Mouse (Mus musculus): ENCODE measurements around the gene Myo15b.
A peak's percentile ranks its signal among the peaks of the same experiment; 100 is the strongest.
"Not testable (repeated sequence)": the region's sequence is repeated elsewhere in the genome, so short reads cannot be mapped to it uniquely, and the experiment has no call there.

Gene Myo15b

DNA sequence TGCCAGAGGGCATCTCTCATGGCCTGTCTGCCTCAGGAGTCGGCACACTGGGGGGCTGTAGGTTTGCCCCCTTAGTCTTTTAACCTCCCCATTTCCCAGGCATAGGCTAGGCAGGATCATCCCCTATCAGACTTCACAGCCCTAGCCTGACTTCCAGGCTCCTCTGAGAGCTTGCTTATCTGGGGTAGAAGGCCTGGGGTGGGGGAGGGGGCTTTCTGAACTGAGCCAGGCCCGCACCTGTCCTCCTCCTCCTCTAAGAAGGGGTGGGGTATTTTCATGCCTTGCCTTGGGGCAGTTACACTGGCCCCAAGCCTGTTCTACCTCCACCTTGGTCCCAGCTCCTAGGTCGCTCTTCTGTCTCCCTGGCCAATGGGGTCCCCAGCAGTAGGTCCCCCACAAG, 26.7 kb upstream of the Myo15b start:
- DNase-seq (ENCODE audit: low spot score in 2 of 2): no peak

DNA sequence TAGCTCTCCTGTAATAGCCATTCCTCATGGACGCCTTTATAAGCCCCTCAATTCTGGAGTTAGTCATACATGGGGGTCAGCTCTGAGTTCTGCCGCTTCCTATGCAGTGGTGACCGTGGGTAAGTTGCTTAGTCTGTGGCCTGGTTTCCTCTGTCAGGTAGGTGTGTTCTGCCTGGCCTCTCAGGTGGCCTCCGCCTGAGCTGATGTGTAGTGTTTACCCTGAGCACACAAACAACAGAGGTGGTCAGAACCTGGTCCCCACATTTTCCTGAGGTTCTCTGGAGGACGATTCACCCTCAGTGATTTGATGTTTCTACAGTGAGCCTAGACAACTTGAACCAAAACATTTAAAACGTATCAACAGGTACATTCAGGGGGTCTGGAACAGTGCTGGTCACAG, 26.1 kb upstream of the Myo15b start:
- DNase-seq (ENCODE audit: low spot score in 2 of 2): no peak

DNA sequence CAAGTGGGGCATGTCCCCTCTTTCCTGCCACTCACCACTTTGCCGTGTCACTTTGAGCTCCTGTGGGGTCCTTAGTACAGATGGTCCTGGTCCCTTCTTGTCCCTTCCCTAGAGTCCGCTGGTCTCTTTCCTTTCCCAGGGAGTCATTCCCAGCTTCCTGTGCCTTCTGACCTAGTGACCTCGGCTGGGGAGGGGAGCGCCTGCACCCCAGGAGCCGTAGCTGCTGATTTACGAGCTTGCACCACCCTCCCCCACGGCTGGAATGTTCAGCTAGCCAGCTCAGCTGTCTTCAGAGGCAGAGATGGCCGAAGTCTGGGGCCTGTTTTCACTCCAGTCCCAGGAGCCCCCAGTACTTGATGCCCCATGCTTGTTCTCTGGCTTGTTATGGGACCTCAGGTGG, 25.7 kb upstream of the Myo15b start:
- DNase-seq (ENCODE audit: low spot score in 2 of 2): no peak

GRCm38 (mm10) chr11:115833021-115833513, 25.1 kb upstream of the Myo15b start:
- no peak for DNase-seq (ENCODE audit: low spot score in 2 of 2)

- no peak for DNase-seq (ENCODE audit: low spot score in 2 of 2)
Measured at GRCm38 (mm10) chr11:115834033-115834432, 24.2 kb upstream of the Myo15b start.

DNA sequence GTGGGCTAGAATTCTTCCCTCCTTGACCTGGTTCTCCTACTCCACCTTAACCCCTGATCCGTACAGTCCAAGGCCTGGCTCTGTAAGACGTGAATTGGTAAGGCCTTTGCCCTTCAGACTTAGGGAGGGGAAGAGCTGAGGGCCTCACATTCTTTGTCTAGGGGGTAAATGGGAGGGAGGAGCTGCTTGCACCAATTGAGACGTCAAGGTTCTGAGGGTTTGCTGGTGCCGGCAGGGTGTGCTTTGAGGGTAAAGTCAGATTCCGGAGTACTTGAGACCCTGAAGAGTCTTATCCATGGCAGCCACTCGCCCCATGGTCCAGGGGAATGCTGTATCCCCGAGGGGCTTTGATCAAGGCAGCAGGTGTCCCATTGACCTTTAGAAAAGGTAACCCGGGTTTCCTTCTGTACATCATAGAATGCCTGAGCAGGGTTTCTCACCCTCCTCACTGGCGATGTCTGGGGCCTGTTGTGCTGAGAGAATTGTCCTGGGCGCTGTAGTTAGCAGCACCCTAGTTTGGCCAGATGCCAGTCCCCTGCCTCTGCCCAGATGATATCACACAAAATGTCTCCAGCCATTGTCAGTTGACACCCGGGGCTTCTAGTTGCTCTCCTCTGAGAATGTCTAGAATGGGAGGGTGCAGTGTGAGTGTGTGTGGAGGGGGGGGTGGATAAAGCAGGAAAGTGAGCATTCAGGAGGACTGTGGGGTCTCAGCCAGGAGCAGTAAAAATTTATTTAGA, 21.4 kb upstream of the Myo15b start:
- no peak for DNase-seq (ENCODE audit: low spot score in 2 of 2)

DNA sequence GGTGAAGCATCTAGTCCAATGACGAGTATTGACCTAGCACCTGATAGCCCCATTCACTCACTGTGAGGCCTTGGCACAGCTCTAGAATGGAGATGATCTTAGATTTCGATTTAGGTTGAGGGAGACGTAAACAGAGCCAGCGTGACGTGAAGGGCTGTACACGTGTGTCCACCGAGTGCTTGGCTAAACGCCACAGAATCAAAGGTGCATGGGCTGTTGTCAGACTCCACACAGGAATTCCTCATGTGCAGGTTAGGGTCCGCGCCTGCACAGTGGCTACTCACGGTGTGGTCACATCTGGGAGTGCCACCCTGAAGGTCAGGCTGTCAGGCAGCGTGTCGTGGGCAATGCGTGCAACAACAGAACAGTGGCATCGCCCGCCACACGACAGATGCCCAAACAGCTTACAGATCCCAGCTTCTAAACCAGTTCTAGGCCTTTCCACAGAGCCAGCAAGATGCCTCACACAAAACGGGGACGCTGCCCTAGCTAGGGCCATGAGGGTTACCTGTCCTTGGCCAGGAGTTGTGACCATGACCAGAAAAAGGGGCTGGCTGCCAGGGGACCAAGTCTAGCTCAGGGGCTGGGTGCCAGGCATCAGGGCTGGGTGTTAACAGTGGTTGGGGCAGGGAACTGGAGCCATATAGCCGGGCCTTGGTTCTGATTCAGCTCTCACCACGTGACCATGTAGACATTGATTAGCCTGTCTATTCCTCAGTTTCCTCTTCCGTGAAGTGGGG, 20.4 kb upstream of the Myo15b start:
- no peak for DNase-seq (ENCODE audit: low spot score in 2 of 2)

GRCm38 (mm10) chr11:115838895-115839311, 19.3 kb upstream of the Myo15b start:
- DNase-seq (ENCODE audit: low spot score in 2 of 2): no peak

DNA sequence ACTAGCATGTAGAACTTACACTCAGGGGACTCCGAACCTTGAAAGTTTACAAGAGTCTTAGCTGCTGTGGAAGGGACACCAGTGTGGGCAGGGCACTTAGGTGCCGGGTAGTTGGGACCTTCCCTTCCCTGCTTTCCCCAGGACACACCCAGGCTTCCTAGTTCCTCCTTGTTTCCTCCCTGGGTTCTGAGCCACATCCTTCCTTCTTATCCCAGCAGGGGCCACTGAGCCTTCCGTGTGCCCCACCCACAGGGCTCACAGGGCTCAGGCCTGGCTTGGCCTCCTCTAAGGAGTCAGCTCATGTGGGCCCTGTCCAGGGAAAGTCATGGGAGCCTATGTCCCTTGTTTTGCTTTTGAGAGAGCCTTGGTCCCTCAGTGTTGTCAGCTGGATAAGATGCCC, 18.5 kb upstream of the Myo15b start:
- no peak for DNase-seq (ENCODE audit: low spot score in 2 of 2)

DNA sequence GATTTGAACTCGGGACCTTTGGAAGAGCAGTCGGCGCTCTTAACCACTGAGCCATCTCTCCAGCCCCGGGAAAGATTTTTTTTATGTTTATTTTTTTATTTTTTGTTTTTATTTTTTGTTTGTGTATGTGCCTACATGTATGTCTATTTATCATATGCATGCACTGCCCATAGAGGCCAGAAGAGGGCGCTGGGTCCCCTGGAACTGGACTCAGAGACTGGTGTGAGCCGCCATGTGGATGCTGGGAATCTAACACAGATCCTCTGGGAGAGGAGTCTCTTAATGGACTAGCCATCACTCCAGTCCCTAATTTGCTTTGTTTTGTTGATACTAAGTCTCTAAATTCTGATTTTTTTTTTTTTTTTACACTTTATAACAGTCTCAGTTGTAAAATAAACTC, 17.2 kb upstream of the Myo15b start:
- DNase-seq (ENCODE audit: low spot score in 2 of 2): no peak

- DNase-seq (ENCODE audit: low spot score in 2 of 2): no peak
Measured at GRCm38 (mm10) chr11:115841961-115842550, 16.1 kb upstream of the Myo15b start.

GRCm38 (mm10) chr11:115843141-115843890, 14.9 kb upstream of the Myo15b start:
- no peak for DNase-seq (ENCODE audit: low spot score in 2 of 2)

- no peak for DNase-seq (ENCODE audit: low spot score in 2 of 2)
Measured at GRCm38 (mm10) chr11:115843891-115844239, 14.3 kb upstream of the Myo15b start.

GRCm38 (mm10) chr11:115844240-115844639, 14.0 kb upstream of the Myo15b start:
- no peak for DNase-seq (ENCODE audit: low spot score in 2 of 2)

DNA sequence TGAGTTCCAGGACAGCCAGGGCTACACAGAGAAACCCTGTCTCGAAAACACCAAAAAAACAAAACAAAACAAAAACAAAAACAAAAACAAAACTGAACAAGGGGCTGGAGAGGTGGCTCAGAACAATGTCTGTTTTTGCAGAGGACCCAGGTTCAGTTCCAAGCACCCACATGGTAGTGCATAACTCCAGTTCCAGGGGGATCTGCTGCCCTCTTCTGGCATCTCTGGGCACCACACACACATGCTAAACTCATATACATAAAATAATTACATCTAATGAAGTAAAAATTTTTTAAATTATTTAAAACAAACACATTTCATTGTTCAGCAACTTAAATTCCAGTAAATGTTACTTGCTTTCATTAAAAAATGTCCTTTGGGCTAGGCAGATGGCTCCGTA, 12.4 kb upstream of the Myo15b start:
- no peak for DNase-seq (ENCODE audit: low spot score in 2 of 2)

GRCm38 (mm10) chr11:115854674-115855073, 3.5 kb upstream of the Myo15b start:
- DNase-seq (ENCODE audit: low spot score in 2 of 2): peak in 1 of 2 experiments; percentile 17

DNA sequence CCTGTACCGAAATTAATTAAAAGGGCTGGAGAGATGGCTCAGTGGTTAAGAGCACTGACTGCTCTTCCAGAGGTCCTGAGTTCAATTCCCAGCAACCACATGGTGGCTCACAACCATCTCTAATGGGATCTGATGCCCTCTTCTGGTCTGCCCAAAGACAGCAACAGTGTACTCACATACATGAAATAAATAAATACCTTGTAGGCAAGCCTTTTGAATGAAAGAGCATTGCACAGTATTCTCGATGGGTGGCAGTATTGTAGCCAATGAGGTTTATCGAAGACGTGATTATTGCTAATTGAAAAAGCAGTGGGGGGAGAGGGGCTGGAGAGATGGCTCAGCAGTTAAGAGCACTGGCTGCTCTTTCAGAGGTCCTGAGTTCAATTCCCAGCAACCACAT, 1.1 kb upstream of the Myo15b start:
- not testable (repeated sequence) for DNase-seq (ENCODE audit: low spot score in 2 of 2)

- DNase-seq (ENCODE audit: low spot score in 2 of 2): no peak
Measured at GRCm38 (mm10) chr11:115857936-115858335, 270 bp upstream of the Myo15b start.

DNA sequence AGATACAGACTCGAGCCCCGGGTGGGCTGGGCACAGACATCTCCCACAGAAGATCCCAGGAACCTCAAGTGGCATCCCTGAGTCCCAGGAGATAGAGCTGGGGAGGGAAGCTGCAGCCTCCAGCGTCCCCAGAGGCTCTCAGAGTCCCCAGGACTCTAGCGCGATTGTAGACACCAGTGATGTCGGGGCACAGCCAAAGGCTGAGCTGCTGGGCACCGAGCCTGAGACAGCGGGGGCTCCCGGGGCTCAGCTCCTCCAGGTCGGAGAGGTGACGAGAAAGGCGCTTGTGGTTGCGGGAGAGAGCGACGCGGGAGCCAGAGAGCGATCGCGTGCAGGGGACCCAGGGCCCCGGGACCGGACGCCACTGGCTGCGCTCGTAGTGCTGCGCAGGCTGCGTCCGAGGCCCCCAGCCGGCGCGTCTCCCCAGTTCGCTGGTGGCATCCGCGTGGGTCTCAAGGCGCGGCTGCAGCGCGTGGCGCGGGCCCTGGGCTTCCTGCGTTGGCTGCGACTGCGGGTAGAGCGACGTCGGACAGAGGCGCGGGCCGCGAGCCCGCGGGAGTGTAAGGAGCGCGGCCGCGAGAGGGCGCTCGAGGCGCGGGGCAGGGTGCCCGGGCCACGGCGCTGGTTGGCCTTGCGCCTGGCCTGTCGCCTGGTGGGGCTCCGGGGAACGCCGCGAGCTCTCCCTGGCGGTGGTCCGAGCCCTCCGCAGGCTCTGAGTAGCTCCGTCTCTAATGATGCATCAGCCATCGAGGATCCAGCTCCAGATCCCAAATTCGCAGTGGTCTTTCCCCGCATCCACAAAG, 1.1 kb downstream of the Myo15b start:
- DNase-seq (ENCODE audit: low spot score in 2 of 2): peak; percentile 7 to 54

DNA sequence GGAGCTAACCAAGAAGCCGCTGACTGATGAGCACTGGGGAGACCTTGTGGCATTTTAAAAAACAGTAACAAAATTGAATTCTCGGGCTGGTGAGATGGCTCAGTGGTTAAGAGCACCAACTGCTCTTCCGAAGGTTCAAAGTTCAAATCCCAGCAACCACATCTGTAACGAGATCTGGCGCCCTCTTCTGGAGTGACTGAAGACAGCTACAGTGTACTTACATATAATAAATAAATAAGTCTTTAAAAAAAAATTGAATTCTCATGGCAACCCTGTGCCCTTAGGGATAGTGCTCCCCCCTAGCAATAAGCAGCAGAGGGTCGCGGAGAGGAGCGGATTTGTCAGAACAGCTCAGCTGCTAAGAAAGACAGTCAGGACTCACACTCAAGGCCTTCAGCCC, 5.7 kb downstream of the Myo15b start:
- no peak for DNase-seq (ENCODE audit: low spot score in 2 of 2)

DNA sequence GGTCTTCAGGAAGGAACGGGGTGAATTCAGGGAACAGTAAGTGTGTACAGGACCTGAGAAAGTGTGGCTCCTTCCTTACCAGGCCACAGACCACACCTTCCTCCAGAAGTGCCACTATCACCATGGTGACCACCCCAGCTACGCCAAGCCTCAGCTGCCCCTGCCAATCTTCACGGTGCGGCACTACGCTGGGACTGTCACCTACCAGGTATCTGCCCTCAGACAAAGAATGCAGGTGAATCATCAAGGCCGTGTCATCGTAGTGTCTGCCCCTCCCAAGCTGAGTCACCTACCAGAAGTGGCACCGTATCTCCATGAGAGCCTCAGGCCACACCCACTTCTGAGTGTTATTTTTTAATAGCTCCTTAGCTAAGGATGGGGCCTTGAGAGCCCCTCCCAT, 11.2 kb downstream of the Myo15b start:
- DNase-seq (ENCODE audit: low spot score in 2 of 2): no peak
